Mouse (Mus musculus) hindbrain, embryonic 15.5 days (tissue): Measurements from ENCODE around the gene Scamp2. TPM values are rescaled to one million over a fixed set of nuclear protein-coding genes. Genes with fewer than 3 reads are reported as not detected.

Experiments
- polyA plus RNA-seq: library from polyadenylated mRNA; unstranded; fragments of >200 nt; fragmentation: Nextera tagmentation; extraction: Ambion mirVana; gene quantifications from 2 replicates; pipeline ENCODE4 v1.2.1, GENCODE M21; 2015

Gene Scamp2
- polyA plus RNA-seq, 1 experiment from 2014 or later: 48.9 TPM

Other genes starting within 250 kb of the Scamp2 start
- gene Ppcdc, start 120.8 kb upstream of the Scamp2 start, polyA plus RNA-seq: 20.3 and 21.3 TPM in 2 replicates
- 134 and 139 TPM in 2 replicates for gene Scamp5, start 92.9 kb upstream of the Scamp2 start, polyA plus RNA-seq
- 17.7 and 18.0 TPM in 2 replicates for gene Rpp25, start 56.9 kb upstream of the Scamp2 start, polyA plus RNA-seq
- gene Cox5a, start 39.7 kb upstream of the Scamp2 start, polyA plus RNA-seq: 894 and 915 TPM in 2 replicates
- 25.0 TPM in 2 replicates for gene Fam219b, start 23.4 kb upstream of the Scamp2 start, polyA plus RNA-seq
- 74.7 and 75.9 TPM in 2 replicates for gene Mpi, start 8.2 kb upstream of the Scamp2 start, polyA plus RNA-seq
- 30.9 and 34.6 TPM in 2 replicates for gene Ulk3, start 28.5 kb downstream of the Scamp2 start, polyA plus RNA-seq
- gene Cplx3, start 45.3 kb downstream of the Scamp2 start, polyA plus RNA-seq: 0.19 and 1.3 TPM in 2 replicates
- gene Lman1l, start 59.8 kb downstream of the Scamp2 start, polyA plus RNA-seq: not detected in 2 replicates
- 36.6 and 44.5 TPM in 2 replicates for gene Csk, start 92.7 kb downstream of the Scamp2 start, polyA plus RNA-seq
- not detected in 2 replicates for gene Cyp1a2, start 122.8 kb downstream of the Scamp2 start, polyA plus RNA-seq
- 0.05 and 0.19 TPM in 2 replicates for gene Cyp1a1, start 127.0 kb downstream of the Scamp2 start, polyA plus RNA-seq
- gene Edc3, start 147.6 kb downstream of the Scamp2 start, polyA plus RNA-seq: 30.8 and 31.0 TPM in 2 replicates
- gene Clk3, start 204.9 kb downstream of the Scamp2 start, polyA plus RNA-seq: 65.5 and 67.0 TPM in 2 replicates